Mouse (Mus musculus) cerebellum, adult 2 months (tissue): ENCODE data around the gene Foxo6.

Experiments used
- CTCF ChIP-seq: fragments of 200-500 bp; IDR thresholded peaks from 2 replicates; pipeline ENCODE4 v1.5.1; 2011; ENCODE audit warnings: low read depth, mild to moderate bottlenecking, control low read depth, low read length, moderate library complexity, borderline replicate concordance; ENCODE audit not compliant: insufficient read depth
- POLR2A ChIP-seq: fragments of 200-500 bp; IDR thresholded peaks from 2 replicates; pipeline ENCODE4 v1.6.1; 2011; ENCODE audit warnings: low read length, control low read depth, borderline replicate concordance; ENCODE audit not compliant: insufficient read depth

DNA sequence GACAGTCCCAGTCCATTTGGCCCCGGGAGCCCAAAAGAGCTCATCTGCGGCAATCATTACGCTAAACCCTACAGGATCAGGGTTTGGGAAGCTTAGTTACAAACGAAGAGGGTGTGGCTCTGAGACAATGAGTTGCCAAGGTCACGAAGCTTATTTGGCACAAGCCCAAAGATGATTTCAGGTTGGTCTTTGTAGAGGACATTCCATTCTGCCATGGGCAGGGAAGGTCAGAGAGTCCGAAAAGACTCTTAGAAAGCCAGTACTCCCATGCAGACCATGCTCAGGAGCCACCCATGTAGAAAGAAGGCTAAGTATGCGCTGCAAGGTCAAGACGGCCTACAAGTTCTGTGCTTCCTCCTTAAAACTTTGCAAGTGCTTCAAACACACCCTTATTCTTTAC is 15.9 kb downstream of the Foxo6 start:
- TF ChIP-seq CTCF (no peak), POLR2A (no peak)
